Mouse (Mus musculus): ENCODE data around the gene Lsmem1.
"Not testable (repeated sequence)": the region's sequence is repeated elsewhere in the genome, so short reads cannot be mapped to it uniquely, and the experiment has no call there.

Lsmem1 gene

DNA sequence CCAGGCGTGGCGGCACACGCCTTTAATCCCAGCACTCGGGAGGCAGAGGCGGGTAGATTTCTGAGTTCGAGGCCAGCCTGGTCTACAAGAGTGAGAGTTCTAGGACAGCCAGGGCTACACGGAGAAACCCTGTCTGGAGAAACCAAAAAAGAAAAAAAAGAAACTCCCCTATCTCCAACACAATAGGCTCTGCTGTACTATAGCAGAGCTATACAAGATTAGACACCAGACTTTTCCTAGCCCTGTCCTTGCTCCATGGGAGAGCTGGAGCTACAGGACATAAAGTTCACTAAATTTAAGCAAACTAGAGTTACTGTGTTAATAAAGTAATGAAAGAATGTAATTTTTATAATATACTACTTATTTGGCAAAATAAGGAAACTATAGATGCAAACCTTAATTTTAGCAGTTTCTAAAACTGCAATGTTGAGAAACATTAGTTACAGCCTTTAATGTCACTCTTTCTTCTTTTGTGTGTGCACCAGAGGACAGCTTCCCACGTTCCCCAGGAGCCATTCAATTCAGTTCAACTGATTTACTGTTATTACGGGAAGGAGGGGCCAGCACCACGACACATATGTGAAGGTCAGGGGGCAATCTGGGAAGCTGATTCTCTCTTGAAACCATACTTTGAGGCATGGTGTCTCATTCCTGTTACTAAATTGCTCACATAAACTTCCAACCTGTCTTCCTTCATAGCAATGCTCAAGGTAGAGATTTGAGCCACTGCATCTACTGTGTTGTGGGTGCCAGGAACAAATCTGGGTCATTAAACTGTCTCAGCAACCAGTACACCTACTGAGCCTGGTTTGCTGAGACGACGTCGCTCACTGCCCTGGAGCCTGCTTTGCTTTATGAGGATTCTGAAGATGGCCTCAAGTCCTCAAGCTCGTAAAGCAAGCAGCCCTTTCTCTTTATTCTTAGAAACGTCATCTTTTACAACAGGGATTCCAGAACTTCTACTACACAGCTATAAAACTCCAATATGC, 15.9 kb upstream of the Lsmem1 start:
- in situ Hi-C loops (cut with MseI, MboI), result no loop called here

DNA sequence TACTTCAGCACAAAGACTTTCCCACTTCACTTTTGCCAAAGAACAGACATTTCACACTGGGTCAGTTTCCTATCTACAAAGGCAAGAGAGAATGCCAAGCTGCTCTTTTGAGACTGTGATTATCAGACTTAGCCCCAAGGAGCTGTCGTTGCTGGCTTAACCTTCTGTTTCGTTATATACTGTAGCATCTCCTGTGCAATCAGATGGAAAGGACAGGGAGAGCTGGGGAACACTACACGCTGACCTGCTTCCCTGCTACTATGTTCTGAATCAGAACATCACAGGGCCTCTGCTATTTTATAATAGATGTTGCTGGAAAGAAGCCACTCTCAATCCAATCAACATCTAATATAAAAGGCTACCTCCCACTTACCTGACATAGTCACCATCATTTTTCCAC, 9.8 kb upstream of the Lsmem1 start:
- in situ Hi-C loops (cut with MseI, MboI), result no loop called here

DNA sequence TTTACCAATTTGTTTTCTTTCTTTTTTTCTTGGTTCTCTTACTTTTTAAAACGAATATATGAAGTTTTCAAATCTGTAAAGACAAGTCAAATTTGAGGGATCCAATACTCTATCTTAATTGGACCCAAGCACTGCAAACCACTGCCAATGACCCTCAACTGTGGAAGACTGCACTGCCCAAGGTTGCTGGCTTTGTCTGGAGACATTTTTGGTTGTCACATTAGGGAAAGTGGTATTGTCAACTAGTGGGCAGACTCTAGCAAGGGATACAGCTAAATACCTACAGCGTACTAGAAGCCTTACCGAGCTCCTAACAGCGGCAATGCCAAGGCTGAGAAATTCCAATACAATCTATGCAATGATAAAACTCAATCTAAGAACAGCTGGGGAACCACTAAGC, 8.6 kb upstream of the Lsmem1 start:
- in situ Hi-C loops (cut with MseI, MboI), result no loop called here

- in situ Hi-C loops (cut with MseI, MboI), result no loop called here
These were observed 3.1 kb upstream of the Lsmem1 start for GRCm38 (mm10) chr12:40202161-40203035.

DNA sequence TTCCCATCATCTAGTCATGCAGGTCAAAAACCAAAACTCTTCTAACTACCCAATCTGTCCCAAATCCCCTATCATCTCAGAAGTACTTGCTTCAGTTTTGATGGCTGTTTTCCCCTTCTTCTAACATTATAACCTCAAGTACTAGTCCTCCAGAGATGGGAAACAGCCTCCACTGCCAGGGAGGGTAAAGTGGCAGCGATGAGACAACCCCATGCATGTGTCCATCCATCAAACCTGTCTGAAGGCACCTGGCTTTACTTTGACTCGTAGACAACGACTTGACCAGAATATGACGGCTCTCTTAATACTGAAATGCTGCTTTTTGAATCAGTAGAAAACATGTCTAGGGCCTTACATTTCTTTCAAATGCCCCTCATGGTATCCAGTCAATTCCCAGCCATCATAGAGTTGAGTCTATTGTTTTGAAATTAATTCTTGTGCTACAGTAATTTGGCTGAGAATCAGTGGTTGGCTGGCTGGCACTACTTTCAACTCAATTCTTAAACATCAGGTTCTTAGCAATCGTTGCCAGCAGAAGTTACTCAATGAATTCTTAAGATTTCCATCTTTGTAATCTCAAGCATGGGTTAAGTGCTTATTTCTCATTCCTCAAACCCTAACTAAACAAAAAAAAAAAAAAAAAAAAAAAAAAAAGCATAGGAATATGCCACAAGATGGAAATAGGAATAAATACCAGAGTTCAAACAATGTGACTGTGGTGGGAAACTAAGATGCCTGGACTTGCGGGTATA, 1.4 kb upstream of the Lsmem1 start:
- in situ Hi-C loops (cut with MseI, MboI), result no loop called here

GRCm38 (mm10) chr12:40199795-40200402, 609 bp upstream of the Lsmem1 start:
- in situ Hi-C loops (cut with MseI, MboI), result no loop called here

DNA sequence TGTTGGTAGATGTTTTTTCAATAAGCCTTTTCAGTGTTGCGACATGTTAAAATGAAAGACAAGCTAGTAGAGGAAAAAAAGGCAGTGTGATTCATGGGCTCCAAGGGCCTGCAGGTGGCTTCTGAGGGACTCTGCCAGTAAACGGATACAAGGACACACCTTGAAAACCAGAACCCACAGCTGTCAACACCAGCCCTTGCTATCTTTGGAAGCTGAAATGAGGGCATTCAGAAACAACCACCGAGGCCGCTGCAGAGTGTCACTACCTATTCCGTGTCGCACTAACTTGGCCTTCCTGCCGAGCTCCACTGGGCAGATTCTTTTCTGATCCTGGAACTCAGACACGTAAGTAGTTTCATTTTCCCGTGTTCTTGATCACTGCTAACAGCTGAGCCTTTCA, 863 bp downstream of the Lsmem1 start:
- in situ Hi-C loops (cut with MseI, MboI), result no loop called here

DNA sequence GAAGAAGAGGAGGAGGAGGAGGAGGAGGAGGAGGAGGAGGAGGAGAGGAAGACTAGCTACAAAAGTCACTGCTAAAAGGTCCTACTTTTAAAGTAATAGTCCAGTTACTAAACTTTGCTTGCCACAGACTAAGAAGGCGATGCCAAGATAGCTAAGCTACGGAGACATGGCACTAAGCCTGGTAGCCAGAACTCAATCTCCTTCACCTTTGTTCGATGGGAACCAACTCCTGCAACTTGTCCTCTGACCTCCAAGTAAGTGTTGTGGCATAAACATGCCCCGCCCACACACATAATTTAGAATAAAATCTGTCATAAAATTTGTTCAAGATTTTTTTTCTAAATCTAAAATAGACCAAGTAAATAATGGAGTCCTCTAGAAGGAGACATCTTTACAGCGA, 1.3 kb downstream of the Lsmem1 start:
- in situ Hi-C loops (cut with MseI, MboI), result no loop called here

DNA sequence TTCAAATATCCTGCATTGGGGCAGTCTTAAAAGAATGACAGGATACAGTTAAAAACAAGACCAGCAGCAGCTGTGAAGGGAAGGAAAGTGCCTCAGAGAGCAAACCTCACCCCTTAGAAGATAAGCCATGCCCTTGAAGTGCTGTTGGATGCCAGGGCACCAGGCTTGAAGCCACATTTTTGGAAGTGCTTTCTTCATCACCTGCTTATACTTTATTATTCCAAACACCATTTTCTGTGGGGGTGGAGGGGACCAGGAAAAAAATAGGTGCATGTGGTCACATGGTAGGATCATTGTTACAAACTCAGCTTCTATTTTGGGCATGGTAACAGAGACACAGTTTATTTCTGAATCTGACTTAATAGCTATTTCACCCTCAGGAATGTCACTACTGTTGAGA, 1.8 kb downstream of the Lsmem1 start:
- in situ Hi-C loops (cut with MseI, MboI), result no loop called here

DNA sequence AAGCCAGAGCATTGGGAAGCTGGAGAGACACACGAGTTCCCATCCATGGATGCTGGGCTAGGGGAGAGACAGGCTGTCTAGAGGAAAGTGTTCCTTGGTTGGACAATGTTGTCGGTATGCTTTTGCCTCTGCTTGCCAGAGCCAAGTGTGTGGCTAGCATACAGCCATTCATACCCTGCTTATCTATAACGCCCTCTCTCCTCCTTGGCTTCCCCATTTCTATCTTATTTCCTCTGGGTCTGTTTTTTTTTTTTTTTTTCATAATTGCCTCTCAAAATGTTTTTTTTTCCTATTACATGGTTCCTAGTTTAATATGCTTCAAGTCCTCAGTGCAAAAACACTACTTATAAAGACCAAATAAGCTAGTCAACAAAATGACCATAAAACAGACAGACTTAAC, 13.8 kb downstream of the Lsmem1 start:
- in situ Hi-C loops (cut with MseI, MboI), result no loop called here

DNA sequence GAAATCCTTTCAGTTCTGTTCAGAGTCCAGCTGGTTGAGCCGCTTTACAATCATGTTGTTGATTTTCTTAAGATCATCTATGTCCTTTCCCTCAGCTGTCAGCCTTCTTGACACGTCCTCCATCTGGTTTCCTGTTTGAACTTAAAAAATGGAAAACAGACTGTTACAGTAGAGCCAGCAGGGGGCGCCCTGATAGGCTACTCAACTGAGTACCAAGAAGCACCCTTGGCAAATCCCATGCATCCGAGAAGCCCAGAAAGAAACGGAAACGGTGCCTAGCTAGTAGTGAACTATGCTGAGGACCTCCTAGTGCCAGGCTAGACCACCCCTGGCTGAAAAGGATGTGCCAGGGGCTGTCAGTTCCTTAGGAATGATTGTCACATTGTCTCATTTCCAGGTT, 22.2 kb downstream of the Lsmem1 start:
- in situ Hi-C loops (cut with MseI, MboI), result no loop called here

DNA sequence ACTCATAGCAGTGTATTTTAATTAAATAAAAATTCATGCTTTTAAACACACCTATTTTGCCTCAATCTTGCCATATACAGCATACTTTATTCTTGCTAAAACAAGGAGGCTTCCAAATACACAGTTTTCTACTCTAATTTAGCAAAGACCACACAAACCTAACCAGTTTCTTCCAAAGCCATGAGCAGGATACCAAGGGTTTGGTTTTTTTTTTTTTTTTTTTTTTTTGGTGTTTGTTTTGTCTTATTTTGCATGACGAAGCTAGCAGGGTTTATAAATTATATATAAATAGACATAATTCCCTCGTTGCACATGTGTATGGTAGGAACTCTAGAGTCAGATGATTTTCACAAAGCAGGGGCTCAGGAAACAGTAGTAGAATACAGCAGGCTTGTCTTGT, 23.1 kb downstream of the Lsmem1 start:
- in situ Hi-C loops (cut with MseI, MboI), result no loop called here

- in situ Hi-C loops (cut with MseI, MboI), result not testable (repeated sequence)
These were observed 24.1 kb downstream of the Lsmem1 start for GRCm38 (mm10) chr12:40175171-40175570.

- in situ Hi-C loops (cut with MseI, MboI), result loop anchor here (25.0 kb wide), 2 partner anchors 509 to 659 kb away; no protein-coding TSS in a partner anchor
These were observed 27.7 kb downstream of the Lsmem1 start for GRCm38 (mm10) chr12:40171637-40172036.

DNA sequence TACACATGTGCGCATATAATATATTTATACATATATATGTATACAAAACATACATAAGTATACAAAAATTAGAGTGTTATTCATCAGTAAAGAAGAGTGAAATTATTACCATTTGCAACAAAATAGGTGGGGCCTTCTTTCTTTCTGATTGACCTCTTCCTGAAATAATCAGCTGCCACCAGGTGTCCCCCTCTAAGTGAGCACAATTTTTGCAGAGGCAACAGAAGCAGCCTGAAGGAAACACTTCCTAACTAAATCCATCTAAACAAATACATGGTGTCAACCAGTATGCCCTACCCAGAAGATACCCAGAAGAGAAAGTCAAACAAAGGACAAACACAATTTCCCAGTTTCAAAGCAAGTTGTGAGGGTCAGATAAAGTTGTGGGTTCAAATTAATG, 29.6 kb downstream of the Lsmem1 start:
- in situ Hi-C loops (cut with MseI, MboI), result loop anchor here (25.0 kb wide), 2 partner anchors 507 to 657 kb away; no protein-coding TSS in a partner anchor

DNA sequence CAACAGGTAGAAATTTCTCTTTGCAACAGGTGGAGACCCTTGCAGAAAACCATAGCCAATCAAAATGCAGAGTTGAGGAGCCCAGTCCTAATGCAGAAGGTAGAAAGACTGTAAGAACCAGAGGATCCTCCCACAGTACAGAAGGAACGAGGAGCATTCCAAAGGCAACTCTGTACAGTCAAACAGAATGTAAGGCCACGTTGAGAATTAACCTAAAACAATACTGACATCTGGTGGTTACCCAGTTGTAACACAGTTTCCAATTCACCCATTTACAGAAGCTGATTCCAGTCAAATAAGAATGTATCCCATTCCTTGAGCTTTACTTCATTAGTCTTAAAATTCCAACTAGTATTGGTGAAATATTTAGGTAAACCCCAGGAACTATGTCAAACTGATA, 34.7 kb downstream of the Lsmem1 start:
- in situ Hi-C loops (cut with MseI, MboI), result loop anchor here (5.0 to 25.0 kb wide), 3 partner anchors 82 to 652 kb away; no protein-coding TSS in a partner anchor

- in situ Hi-C loops (cut with MseI, MboI), result loop anchor here (5.0 to 25.0 kb wide), 3 partner anchors 78 to 648 kb away; no protein-coding TSS in a partner anchor
These were observed 38.5 kb downstream of the Lsmem1 start for GRCm38 (mm10) chr12:40160777-40161176.

- in situ Hi-C loops (cut with MseI, MboI), result loop anchor here (25.0 kb wide), 2 partner anchors 492 to 642 kb away; no protein-coding TSS in a partner anchor
These were observed 45.1 kb downstream of the Lsmem1 start for GRCm38 (mm10) chr12:40154188-40154587.

DNA sequence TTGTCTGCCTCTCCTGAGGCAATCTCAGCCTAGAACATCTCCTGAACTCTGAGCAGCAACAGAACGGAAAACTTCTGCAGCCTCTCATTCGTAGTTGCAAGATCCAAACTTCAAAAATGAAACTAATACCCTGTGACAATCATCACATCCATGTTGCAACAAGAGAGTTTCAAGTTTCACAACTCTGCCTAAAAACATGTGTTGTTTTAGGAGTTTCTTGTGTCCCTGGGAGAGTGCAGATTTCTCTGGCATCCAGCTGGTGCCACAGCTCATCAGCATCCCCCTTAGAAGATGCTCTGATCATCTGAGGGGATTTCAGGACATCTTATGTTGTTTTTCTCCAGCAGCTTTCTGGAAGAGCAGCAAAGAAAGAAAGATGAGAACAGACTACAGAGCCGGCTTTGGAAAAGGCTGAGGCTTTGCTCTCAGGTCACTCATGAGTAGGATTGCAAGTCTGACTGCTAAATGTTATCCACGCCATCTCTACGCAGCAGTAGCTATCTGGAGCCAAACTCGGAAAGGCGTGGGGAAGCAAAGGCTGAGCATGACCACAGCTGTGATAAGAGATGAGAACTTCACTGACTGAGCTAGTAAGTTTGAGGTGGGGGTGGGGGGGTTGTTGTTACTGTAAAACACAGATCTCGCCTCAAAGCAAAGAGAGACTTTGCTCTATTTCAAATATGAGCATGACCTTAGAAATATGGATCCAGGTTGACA, 46.8 kb downstream of the Lsmem1 start:
- in situ Hi-C loops (cut with MseI, MboI), result loop anchor here (25.0 kb wide), 2 partner anchors 490 to 640 kb away; no protein-coding TSS in a partner anchor

DNA sequence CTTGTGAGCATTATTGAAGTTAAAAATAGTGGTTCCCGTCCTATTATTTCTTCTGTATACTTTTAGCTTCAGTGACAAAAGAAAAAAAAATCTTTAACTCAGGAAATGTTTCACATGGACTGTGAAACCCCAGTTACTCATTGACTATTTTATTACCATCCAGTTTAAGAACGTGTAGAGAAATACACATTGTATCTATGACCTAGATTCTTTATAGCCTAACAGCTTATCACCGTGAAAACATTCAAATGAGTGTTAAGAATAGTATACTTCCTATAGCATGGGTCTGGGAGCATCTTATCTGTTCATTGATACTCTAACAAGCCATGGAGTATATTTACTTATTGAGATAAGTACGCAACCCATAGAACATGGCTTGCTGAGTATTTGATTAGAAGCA, 52.0 kb downstream of the Lsmem1 start:
- in situ Hi-C loops (cut with MseI, MboI), result no loop called here
